Mouse (Mus musculus) cerebellum, adult 2 months (tissue): ENCODE results near the gene Rab28. TPM values are rescaled to one million over a fixed set of nuclear protein-coding genes. Genes with fewer than 3 reads are reported as not detected.

Experiments
- DNase-seq, 2 experiments: peaks; one replicate each; pipeline ENCODE4 v3.0.0; 2021
- H3K27ac ChIP-seq: fragments of 200-500 bp; 2 replicates; pipeline ENCODE4 v1.5.1; 2012; ENCODE audit warnings: low read length, control low read depth, inconsistent platforms; ENCODE audit not compliant: insufficient read depth
- H3K27me3 ChIP-seq: fragments of 200-500 bp; 2 replicates; pipeline ENCODE4 v1.6.1; 2012; ENCODE audit warnings: inconsistent platforms, mild to moderate bottlenecking, low read length, moderate library complexity; ENCODE audit not compliant: control insufficient read depth, insufficient read depth
- H3K4me1 ChIP-seq: fragments of 200-500 bp; 2 replicates; pipeline ENCODE4 v1.6.1; 2011; ENCODE audit warnings: low read length; ENCODE audit not compliant: control insufficient read depth, insufficient read depth
- H3K4me3 ChIP-seq: fragments of 200-500 bp; replicated peaks from 2 replicates; pipeline ENCODE3; 2011; ENCODE audit warnings: mild to moderate bottlenecking, low read depth, low read length, control low read depth; ENCODE audit not compliant: insufficient read depth
- CTCF ChIP-seq: fragments of 200-500 bp; IDR thresholded peaks from 2 replicates; pipeline ENCODE4 v1.5.1; 2011; ENCODE audit warnings: low read depth, mild to moderate bottlenecking, control low read depth, low read length, moderate library complexity, borderline replicate concordance; ENCODE audit not compliant: insufficient read depth
- POLR2A ChIP-seq: fragments of 200-500 bp; IDR thresholded peaks from 2 replicates; pipeline ENCODE4 v1.6.1; 2011; ENCODE audit warnings: low read length, control low read depth, borderline replicate concordance; ENCODE audit not compliant: insufficient read depth
- WGBS: fragments of 180-500 bp; shearing (Covaris S2); methylation state at CpG from one replicate; pipeline ENCODE4 v1.1.7; 2018; 5-methylcytosine and 5-hydroxymethylcytosine counted together
- polyA plus RNA-seq: library from polyadenylated mRNA; depleted of rRNA; stranded (reverse); fragments of >200 nt; gene quantifications from 2 replicates; pipeline ENCODE4 v1.2.3, GENCODE M21; 2012

The Rab28 gene
- polyA plus RNA-seq, 1 experiment = 78.8 TPM

DNA sequence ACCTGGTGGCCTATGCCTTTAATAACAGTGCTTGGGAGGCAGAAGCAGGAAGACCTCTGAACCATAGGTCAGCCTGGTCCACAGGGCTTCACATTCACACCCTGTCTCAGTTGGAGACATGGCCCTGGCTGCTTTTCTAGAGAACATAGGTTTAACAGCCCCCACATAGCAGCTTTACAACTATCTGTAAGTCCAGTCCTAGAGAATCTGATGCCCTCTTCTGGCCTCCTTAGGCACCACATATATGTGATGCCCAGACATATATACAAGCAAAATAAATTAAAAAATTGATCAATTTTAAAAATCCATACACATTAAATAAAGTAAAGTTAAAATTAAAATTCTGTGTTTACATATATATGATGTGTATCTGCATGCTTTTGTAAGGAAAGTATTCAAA lies 10.0 kb downstream of the Rab28 start:
- DNase-seq = no peak
- TF ChIP-seq POLR2A (no peak), CTCF (no peak)
- no peaks in the 10 kb centered on the region for H3K27me3 ChIP-seq
- no peak overlapping the region for H3K4me3 ChIP-seq
- H3K27ac ChIP-seq = no peak overlapping the region
- H3K4me1 ChIP-seq = no peaks in the 10 kb centered on the region

DNA sequence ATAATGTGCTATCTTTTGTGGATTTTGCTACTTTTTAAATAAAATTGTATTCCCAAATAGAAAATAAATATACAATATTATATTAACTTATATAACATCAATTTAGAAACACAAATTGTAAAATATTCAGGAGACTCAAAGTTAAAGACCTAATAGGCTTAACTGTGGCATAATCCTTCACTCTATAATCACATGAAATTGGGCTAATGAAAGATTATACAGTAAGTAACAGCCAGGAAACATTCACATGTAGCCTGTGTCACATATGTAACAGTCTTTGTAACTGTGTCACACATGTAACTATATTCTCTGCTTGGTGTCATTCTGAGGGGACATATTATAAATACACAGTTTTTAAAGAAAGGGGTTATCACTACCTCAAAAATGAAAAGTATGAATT lies 22.9 kb downstream of the Rab28 start:
- Histone ChIP-seq H3K27ac (no peak overlapping the region), H3K27me3 (no peaks in the 10 kb centered on the region), H3K4me3 (no peak overlapping the region), H3K4me1 (no peaks in the 10 kb centered on the region)
- no peak for TF ChIP-seq POLR2A
- no peak for TF ChIP-seq CTCF
- no peak for DNase-seq

DNA sequence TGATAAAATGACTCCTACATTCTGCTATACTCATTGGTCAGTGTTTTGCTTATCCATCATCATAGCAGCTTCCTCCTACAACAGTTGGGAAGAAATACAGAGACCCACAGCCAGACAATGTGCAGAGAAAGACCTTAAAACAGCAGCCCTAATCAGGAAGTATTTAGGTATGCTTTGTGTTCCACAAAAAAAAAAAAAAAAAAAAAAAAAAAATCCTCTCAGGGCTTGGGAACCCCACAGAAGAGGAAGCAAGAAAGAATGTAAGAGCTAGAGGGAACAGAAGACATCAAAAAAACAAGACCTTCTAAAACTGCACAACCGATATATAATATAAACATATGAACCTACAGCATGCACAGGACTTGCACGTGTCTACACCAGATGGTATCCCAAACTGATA lies 24.0 kb downstream of the Rab28 start:
- no peak for TF ChIP-seq CTCF
- TF ChIP-seq POLR2A = no peak
- DNase-seq = no peak
- Histone ChIP-seq H3K4me1 (no peaks in the 10 kb centered on the region), H3K27me3 (no peaks in the 10 kb centered on the region), H3K4me3 (no peak overlapping the region), H3K27ac (no peak overlapping the region)
- 78% methylated on average over 2 of the region's 2 CpGs for WGBS

- WGBS = 61% methylated on average over 6 of the region's 6 CpGs
- TF ChIP-seq CTCF (no peak), POLR2A (no peak)
- peaks cover 4% of the 10 kb centered on the region; the same call in 1 of the 2 replicates for H3K4me1 ChIP-seq
- no peak overlapping the region for H3K27ac ChIP-seq
- DNase-seq = no peak
- no peak overlapping the region for H3K4me3 ChIP-seq
- no peaks in the 10 kb centered on the region for H3K27me3 ChIP-seq
Observed at GRCm38 (mm10) chr5:41666012-41666411, 41.9 kb downstream of the Rab28 start.

DNA sequence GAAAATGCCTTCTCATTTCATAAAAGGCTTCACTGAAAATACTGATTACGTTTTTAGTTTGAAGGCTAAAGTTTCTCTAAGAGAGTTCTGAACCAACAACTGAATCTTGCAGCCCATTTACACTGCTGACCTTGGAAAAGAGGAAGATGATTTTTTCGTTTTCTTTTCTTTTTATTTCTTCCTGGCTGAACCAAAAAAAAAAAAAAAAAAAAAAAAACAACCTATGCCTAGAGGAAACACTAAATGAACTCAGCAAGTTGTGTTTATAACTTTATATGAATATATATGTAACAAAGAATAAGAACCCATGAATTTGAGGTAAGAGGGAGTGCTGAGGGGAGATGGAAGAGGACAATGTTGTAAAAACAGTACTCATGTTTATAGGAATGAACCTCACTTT lies 71.2 kb downstream of the Rab28 start:
- H3K4me1 ChIP-seq = no peaks in the 10 kb centered on the region
- H3K4me3 ChIP-seq = no peak overlapping the region
- TF ChIP-seq CTCF = no peak
- no peak for TF ChIP-seq POLR2A
- H3K27ac ChIP-seq = no peak overlapping the region
- H3K27me3 ChIP-seq = no peaks in the 10 kb centered on the region
- DNase-seq = no peak
- 88% methylated on average over 2 of the region's 2 CpGs for WGBS

DNA sequence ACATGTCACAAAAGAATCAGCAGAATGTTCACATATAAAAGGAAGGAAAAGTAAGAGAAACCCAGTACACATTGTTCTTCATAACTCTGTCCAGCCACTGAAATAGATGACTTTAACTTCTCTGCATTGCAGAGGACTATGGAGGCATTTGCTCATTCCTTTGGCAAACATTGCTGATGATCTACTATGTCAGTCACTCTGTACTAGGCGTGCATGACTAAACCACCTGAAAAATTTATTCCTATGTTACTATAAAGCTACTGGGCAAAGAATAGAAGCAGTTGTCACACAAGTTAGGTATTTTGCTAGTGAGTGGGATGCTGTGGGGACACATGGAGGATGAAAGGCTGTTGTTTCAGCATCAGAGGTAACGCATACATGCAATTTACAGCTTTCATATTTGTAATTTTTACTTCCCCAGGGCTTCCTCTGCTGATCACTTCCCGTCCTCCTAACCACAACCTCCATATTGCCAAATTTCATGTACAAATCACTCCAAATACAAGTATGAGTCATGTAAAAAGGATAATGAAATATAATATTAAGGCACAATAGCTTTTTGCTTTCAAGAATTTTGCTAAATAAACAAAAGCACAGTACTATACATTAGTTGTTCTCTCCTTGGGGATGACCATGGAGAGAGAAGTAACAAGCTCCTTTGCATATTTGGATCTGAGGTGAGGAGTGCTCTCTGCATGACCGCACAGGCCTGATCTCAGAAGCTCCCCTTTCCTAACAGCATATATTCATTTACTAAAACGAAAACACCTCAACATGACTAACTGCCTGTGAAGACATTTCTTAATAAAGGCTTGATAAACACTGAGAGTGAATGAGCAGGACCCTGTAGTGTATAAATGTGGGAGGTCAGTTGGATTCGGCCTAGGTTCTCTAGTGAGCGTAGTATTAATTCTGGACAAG lies 80.5 kb downstream of the Rab28 start:
- DNase-seq = no peak
- TF ChIP-seq POLR2A (no peak), CTCF (no peak)
- Histone ChIP-seq H3K27me3 (no peaks in the 10 kb centered on the region), H3K4me3 (no peak overlapping the region), H3K4me1 (no peaks in the 10 kb centered on the region), H3K27ac (no peak overlapping the region)
- WGBS = 91% methylated on average over 7 of the region's 7 CpGs

GRCm38 (mm10) chr5:41625544-41625943 lies 82.4 kb downstream of the Rab28 start:
- Histone ChIP-seq H3K27ac (no peak overlapping the region), H3K4me3 (no peak overlapping the region), H3K4me1 (no peaks in the 10 kb centered on the region), H3K27me3 (no peaks in the 10 kb centered on the region)
- DNase-seq = no peak
- 67% methylated on average over 7 of the region's 7 CpGs for WGBS
- TF ChIP-seq POLR2A = no peak
- no peak for TF ChIP-seq CTCF

DNA sequence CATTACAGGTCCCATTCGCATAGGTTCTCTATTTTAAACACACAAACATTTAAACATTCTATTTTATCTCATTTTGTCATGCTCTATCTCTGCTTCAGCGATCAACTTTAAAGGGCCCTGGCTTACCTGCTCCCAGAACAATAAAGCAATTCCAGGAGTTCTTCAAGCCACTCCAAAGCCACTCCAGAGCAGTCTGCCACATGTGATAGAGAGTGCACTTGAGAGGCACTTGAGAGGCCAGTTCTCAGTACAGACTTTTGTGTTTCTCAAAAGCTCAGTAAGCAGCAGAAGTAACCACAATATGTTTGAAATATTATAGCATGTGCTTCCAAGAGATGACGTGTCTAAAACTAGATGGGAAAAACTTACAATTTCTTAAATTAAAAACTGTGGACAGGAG lies 86.2 kb downstream of the Rab28 start:
- Histone ChIP-seq H3K27me3 (no peaks in the 10 kb centered on the region), H3K4me1 (no peaks in the 10 kb centered on the region), H3K27ac (no peak overlapping the region), H3K4me3 (no peak overlapping the region)
- no peak for TF ChIP-seq CTCF
- TF ChIP-seq POLR2A = no peak
- no peak for DNase-seq
- 97% methylated on average over 3 of the region's 3 CpGs for WGBS
